In genomic region chr3:94457055-94457454, GRCm38 (mm10) we compare ENCODE assay signal across 12 mouse cellular contexts. TPM values are rescaled to one million over a fixed set of nuclear protein-coding genes. Genes with fewer than 3 reads are reported as not detected.
A peak's percentile ranks its signal among the peaks of the same experiment; 100 is the strongest.
DNase-seq lines count a peak whose midpoint lies in the region; ATAC-seq and TF ChIP-seq lines count a peak whose summit lies in the region.
"Had no signal": no experiment of that assay in that cellular context is flagged by ENCODE, and none has a peak within 500 bp of the region (broad histone marks: within the 10 kb centered on the region; RNA-seq: fewer than 3 reads in every experiment).

No protein-coding gene starts in this region.

- no peaks in the 10 kb centered on the region for H3K4me1 ChIP-seq in heart, embryonic 10.5 days
- no peaks in the 10 kb centered on the region for H3K4me1 ChIP-seq in lung, embryonic 14.5 days (ENCODE audit: insufficient read depth)
- no peaks in the 10 kb centered on the region for H3K4me1 ChIP-seq in lung, postnatal 0 days (ENCODE audit: insufficient read depth, low read depth, low read length)
- 0 out of 2 replicates have a peak, but pooled peaks cover 4% of the 10 kb centered on the region for H3K4me1 ChIP-seq in limb, embryonic 10.5 days
- H3K4me1 ChIP-seq in midbrain, postnatal 0 days (ENCODE audit: insufficient read depth, low read length), result no peaks in the 10 kb centered on the region
- H3K4me1 ChIP-seq: stomach, embryonic 15.5 days had no signal

- TF ChIP-seq CTCF in lung, embryonic 14.5 days (IDR thresholded peaks at IDR 0.05; ENCODE audit: low read depth), result no peak
- no peak for TF ChIP-seq CTCF in lung, postnatal 0 days (IDR thresholded peaks at IDR 0.05)
- no peak for TF ChIP-seq CTCF in midbrain, postnatal 0 days (IDR thresholded peaks at IDR 0.05)

- no peaks in the 10 kb centered on the region for H3K36me3 ChIP-seq in heart, embryonic 10.5 days
- H3K36me3 ChIP-seq in lung, embryonic 14.5 days (ENCODE audit: insufficient read depth), result no peaks in the 10 kb centered on the region
- no peaks in the 10 kb centered on the region for H3K36me3 ChIP-seq in lung, postnatal 0 days (ENCODE audit: insufficient read depth, low read length)
- H3K36me3 ChIP-seq in limb, embryonic 10.5 days, result no peaks in the 10 kb centered on the region
- no peaks in the 10 kb centered on the region for H3K36me3 ChIP-seq in midbrain, postnatal 0 days (ENCODE audit: insufficient read depth, low read length)
- H3K36me3 ChIP-seq: stomach, embryonic 15.5 days had no signal

- no peak for ATAC-seq in lung, embryonic 14.5 days (ENCODE audit: insufficient read depth)
- ATAC-seq in lung, postnatal 0 days, result no peak
- peak; percentile 33 for ATAC-seq in midbrain, postnatal 0 days (ENCODE audit: low FRiP score)

- no peaks in the 10 kb centered on the region for H3K9me3 ChIP-seq in heart, embryonic 10.5 days
- H3K9me3 ChIP-seq in lung, embryonic 14.5 days (ENCODE audit: low read depth, low read length), result no peaks in the 10 kb centered on the region
- no peaks in the 10 kb centered on the region for H3K9me3 ChIP-seq in lung, postnatal 0 days (ENCODE audit: low read length)
- H3K9me3 ChIP-seq in limb, embryonic 10.5 days (replicated peaks), result no peaks in the 10 kb centered on the region
- H3K9me3 ChIP-seq in midbrain, postnatal 0 days (ENCODE audit: low read length), result no peaks in the 10 kb centered on the region
- H3K9me3 ChIP-seq: stomach, embryonic 15.5 days had no signal

- H3K4me2 ChIP-seq in lung, embryonic 14.5 days, result peak overlapping the region; percentile 56
- H3K4me2 ChIP-seq in lung, postnatal 0 days (replicated peaks; ENCODE audit: low read depth, low read length), result no peak overlapping the region
- no peak overlapping the region for H3K4me2 ChIP-seq in midbrain, postnatal 0 days (ENCODE audit: low read depth, low read length, poor library complexity, severe bottlenecking)

- no peak for TF ChIP-seq EP300 in lung, postnatal 0 days (IDR thresholded peaks at IDR 0.05)

- H3K27me3 ChIP-seq in heart, embryonic 10.5 days (ENCODE audit: insufficient read depth, poor library complexity, severe bottlenecking), result peaks cover 12% of the 10 kb centered on the region
- no peaks in the 10 kb centered on the region for H3K27me3 ChIP-seq in lung, embryonic 14.5 days (ENCODE audit: insufficient read depth, low read length)
- H3K27me3 ChIP-seq in lung, postnatal 0 days (replicated peaks; ENCODE audit: insufficient read depth, low read length), result no peaks in the 10 kb centered on the region
- H3K27me3 ChIP-seq in limb, embryonic 10.5 days (ENCODE audit: low read depth, poor library complexity, severe bottlenecking), result peaks cover 11% of the 10 kb centered on the region
- H3K27me3 ChIP-seq in midbrain, postnatal 0 days (ENCODE audit: insufficient read depth, low read length), result no peaks in the 10 kb centered on the region
- H3K27me3 ChIP-seq: Patski; stomach, embryonic 15.5 days had no signal

- 79% methylated on average over 3 of the region's 3 CpGs for WGBS in heart, embryonic 10.5 days
- WGBS in lung, embryonic 14.5 days, result 66% methylated on average over 3 of the region's 3 CpGs
- WGBS in lung, postnatal 0 days, result 70% methylated on average over 3 of the region's 3 CpGs
- WGBS in limb, embryonic 10.5 days, result 86% methylated on average over 3 of the region's 3 CpGs
- WGBS in midbrain, postnatal 0 days, result 55% methylated on average over 3 of the region's 3 CpGs

- no peak for DNase-seq in heart, embryonic 10.5 days (ENCODE audit: low spot score)
- DNase-seq in heart, postnatal 10 days, result no peak
- DNase-seq in lung, embryonic 14.5 days, result no peak
- no peak for DNase-seq in lung, postnatal 0 days (ENCODE audit: low spot score)
- DNase-seq in limb, embryonic 10.5 days (ENCODE audit: low spot score), result no peak
- DNase-seq in midbrain, postnatal 0 days (ENCODE audit: low spot score), result no peak
- no peak for DNase-seq in urinary bladder, postnatal 4 days (ENCODE audit: low spot score in 2 of 2)
- DNase-seq in cerebellum, postnatal 14 days, result no peak

- H3K27ac ChIP-seq in heart, embryonic 10.5 days, result no peak overlapping the region
- no peak overlapping the region for H3K27ac ChIP-seq in lung, embryonic 14.5 days (ENCODE audit: low read depth)
- H3K27ac ChIP-seq in lung, postnatal 0 days (ENCODE audit: low read length), result no peak overlapping the region
- H3K27ac ChIP-seq in limb, embryonic 10.5 days, result no peak overlapping the region
- H3K27ac ChIP-seq in midbrain, postnatal 0 days (ENCODE audit: low read depth, low read length), result peak overlapping the region; percentile 57; the same call in 1 of the 2 replicates
- H3K27ac ChIP-seq: stomach, embryonic 15.5 days had no signal

- H3K4me3 ChIP-seq in heart, embryonic 10.5 days, result peak overlapping the region; percentile 45
- no peak overlapping the region for H3K4me3 ChIP-seq in lung, embryonic 14.5 days (ENCODE audit: low read depth, low read length)
- H3K4me3 ChIP-seq in lung, postnatal 0 days (ENCODE audit: low read depth, low read length), result no peak overlapping the region
- H3K4me3 ChIP-seq in limb, embryonic 10.5 days, result peak overlapping the region; percentile 45; the same call in 1 of the 2 replicates
- H3K4me3 ChIP-seq in midbrain, postnatal 0 days (ENCODE audit: low read depth, low read length), result peak overlapping the region; percentile 38; the same call in 1 of the 2 replicates

- H3K9ac ChIP-seq in lung, embryonic 14.5 days, result no peak overlapping the region
- no peak overlapping the region for H3K9ac ChIP-seq in lung, postnatal 0 days (replicated peaks; ENCODE audit: low read depth)
- H3K9ac ChIP-seq in midbrain, postnatal 0 days (replicated peaks; ENCODE audit: low read length, poor library complexity, severe bottlenecking), result peak overlapping the region; percentile 44; the same call in 1 of the 2 replicates
- H3K9ac ChIP-seq: stomach, embryonic 15.5 days had no signal

- intact Hi-C loops in heart, postnatal 10 days (cut with DNase I), result loop anchor here (5.0 kb wide), 2 partner anchors 125 to 445 kb away; partner anchors contain the start of gene Snx27

RNA-seq across cellular contexts. Expression of gene Oaz3, which starts 13.3 kb away (rescaled TPM):
- 0.30 and 0.31 TPM in 2 replicates for polyA plus RNA-seq in heart, embryonic 10.5 days (2016; fragmentation: Nextera tagmentation; extraction: Ambion mirVana)
- not detected for total RNA-seq in heart, postnatal 10 days (2021)
- 0.29 TPM in 1 of 2 replicates, not detected in the other for polyA plus RNA-seq in lung, embryonic 14.5 days (2014; fragmentation: Nextera tagmentation; extraction: Ambion mirVana)
- 0.25 and 0.30 TPM in 2 replicates for polyA plus RNA-seq in lung, postnatal 0 days (2015; fragmentation: Nextera tagmentation; extraction: Ambion mirVana)
- 0.29 and 0.51 TPM in 2 replicates for polyA plus RNA-seq in limb, embryonic 10.5 days (2016; fragmentation: Nextera tagmentation; extraction: Ambion mirVana)
- total RNA-seq in midbrain, postnatal 0 days (2014; rRNA removed), result not detected in 2 replicates
- 0.68 and 1.1 TPM in 2 replicates for polyA plus RNA-seq in midbrain, postnatal 0 days (2015; fragmentation: Nextera tagmentation; extraction: Ambion mirVana)
- total RNA-seq: adrenal gland, postnatal 14 days; gastrocnemius, postnatal 36 days had no signal

RNA-seq across cellular contexts. Expression of gene Mrpl9, which starts 13.9 kb away (rescaled TPM):
- polyA plus RNA-seq in heart, embryonic 10.5 days (2016; fragmentation: Nextera tagmentation; extraction: Ambion mirVana), result 64.6 and 67.1 TPM in 2 replicates
- 10 to 100 TPM; 66.1 to 66.4 TPM for total RNA-seq in heart, postnatal 10 days (2021)
- 64.6 and 66.0 TPM in 2 replicates for polyA plus RNA-seq in lung, embryonic 14.5 days (2014; fragmentation: Nextera tagmentation; extraction: Ambion mirVana)
- 39.2 and 39.7 TPM in 2 replicates for polyA plus RNA-seq in lung, postnatal 0 days (2015; fragmentation: Nextera tagmentation; extraction: Ambion mirVana)
- 71.0 and 77.8 TPM in 2 replicates for polyA plus RNA-seq in limb, embryonic 10.5 days (2016; fragmentation: Nextera tagmentation; extraction: Ambion mirVana)
- total RNA-seq in midbrain, postnatal 0 days (2014; rRNA removed), result 52.5 and 56.8 TPM in 2 replicates
- 56.1 and 58.7 TPM in 2 replicates for polyA plus RNA-seq in midbrain, postnatal 0 days (2015; fragmentation: Nextera tagmentation; extraction: Ambion mirVana)

RNA-seq across cellular contexts. Expression of gene Celf3, which starts 21.0 kb away (rescaled TPM):
- polyA plus RNA-seq in heart, embryonic 10.5 days (2016; fragmentation: Nextera tagmentation; extraction: Ambion mirVana), result 1.1 and 1.2 TPM in 2 replicates
- total RNA-seq in heart, postnatal 10 days (2021), result not detected
- 0.99 and 2.0 TPM in 2 replicates for polyA plus RNA-seq in lung, embryonic 14.5 days (2014; fragmentation: Nextera tagmentation; extraction: Ambion mirVana)
- 0.80 and 1.2 TPM in 2 replicates for polyA plus RNA-seq in lung, postnatal 0 days (2015; fragmentation: Nextera tagmentation; extraction: Ambion mirVana)
- 1.4 and 1.5 TPM in 2 replicates for polyA plus RNA-seq in limb, embryonic 10.5 days (2016; fragmentation: Nextera tagmentation; extraction: Ambion mirVana)
- total RNA-seq in midbrain, postnatal 0 days (2014; rRNA removed), result 203 and 205 TPM in 2 replicates
- polyA plus RNA-seq in midbrain, postnatal 0 days (2015; fragmentation: Nextera tagmentation; extraction: Ambion mirVana), result 187 and 219 TPM in 2 replicates
- total RNA-seq: gastrocnemius, postnatal 36 days had no signal

RNA-seq across cellular contexts. Expression of gene Riiad1, which starts 23.1 kb away (rescaled TPM):
- 5.8 and 6.6 TPM in 2 replicates for polyA plus RNA-seq in heart, embryonic 10.5 days (2016; fragmentation: Nextera tagmentation; extraction: Ambion mirVana)
- under 1 TPM; 0.89 to 0.99 TPM for total RNA-seq in heart, postnatal 10 days (2021)
- 2.0 and 2.5 TPM in 2 replicates for polyA plus RNA-seq in lung, embryonic 14.5 days (2014; fragmentation: Nextera tagmentation; extraction: Ambion mirVana)
- 28.7 and 32.9 TPM in 2 replicates for polyA plus RNA-seq in lung, postnatal 0 days (2015; fragmentation: Nextera tagmentation; extraction: Ambion mirVana)
- polyA plus RNA-seq in limb, embryonic 10.5 days (2016; fragmentation: Nextera tagmentation; extraction: Ambion mirVana), result 1.4 and 1.8 TPM in 2 replicates
- 6.6 and 6.7 TPM in 2 replicates for total RNA-seq in midbrain, postnatal 0 days (2014; rRNA removed)
- 19.4 and 23.3 TPM in 2 replicates for polyA plus RNA-seq in midbrain, postnatal 0 days (2015; fragmentation: Nextera tagmentation; extraction: Ambion mirVana)

RNA-seq across cellular contexts. Expression of gene Tdrkh, which starts 44.0 kb away (rescaled TPM):
- 9.3 and 11.1 TPM in 2 replicates for polyA plus RNA-seq in heart, embryonic 10.5 days (2016; fragmentation: Nextera tagmentation; extraction: Ambion mirVana)
- 1 to 10 TPM; 6.2 to 6.3 TPM for total RNA-seq in heart, postnatal 10 days (2021)
- polyA plus RNA-seq in lung, embryonic 14.5 days (2014; fragmentation: Nextera tagmentation; extraction: Ambion mirVana), result 8.8 and 10.0 TPM in 2 replicates
- 2.1 and 4.7 TPM in 2 replicates for polyA plus RNA-seq in lung, postnatal 0 days (2015; fragmentation: Nextera tagmentation; extraction: Ambion mirVana)
- polyA plus RNA-seq in limb, embryonic 10.5 days (2016; fragmentation: Nextera tagmentation; extraction: Ambion mirVana), result 5.1 and 6.6 TPM in 2 replicates
- 12.0 and 18.5 TPM in 2 replicates for total RNA-seq in midbrain, postnatal 0 days (2014; rRNA removed)
- polyA plus RNA-seq in midbrain, postnatal 0 days (2015; fragmentation: Nextera tagmentation; extraction: Ambion mirVana), result 39.5 and 40.3 TPM in 2 replicates

Comparison
In these comparisons a context has a peak if more than half of its experiments do, and no peak if none do; other contexts are left out.
1. H3K4me3 ChIP-seq: peak in heart, embryonic 10.5 days (single experiment), limb, embryonic 10.5 days (single experiment) and midbrain, postnatal 0 days (single experiment); none in lung, embryonic 14.5 days (single experiment) and lung, postnatal 0 days (single experiment).
2. RNA of gene Celf3, which starts 21.0 kb away (polyA plus RNA-seq): 187 to 219 TPM in midbrain, postnatal 0 days; 1.4 to 1.5 TPM in limb, embryonic 10.5 days, 1.1 to 1.2 TPM in heart, embryonic 10.5 days, 0.99 to 2.0 TPM in lung, embryonic 14.5 days and 0.80 to 1.2 TPM in lung, postnatal 0 days; every median in the first group is over 10 times any median in the second.